Mouse (Mus musculus) lung, postnatal 0 days (tissue): Measurements from ENCODE around the gene Smn1.

ENCODE experiments used
- CTCF ChIP-seq: IDR thresholded peaks from 2 replicates; pipeline ENCODE4 v1.5.1; 2016; ENCODE audit warnings: antibody characterized with exemption, mild to moderate bottlenecking
- EP300 ChIP-seq: IDR thresholded peaks from 2 replicates; pipeline ENCODE4 v1.6.1; 2016; ENCODE audit warnings: antibody characterized with exemption, mild to moderate bottlenecking, control low read depth

GRCm38 (mm10) chr13:100098808-100099207 is 25.8 kb upstream of the Smn1 start:
- TF ChIP-seq EP300 (no peak), CTCF (no peak)
